Mouse (Mus musculus): Measurements from ENCODE around the gene Brd3os.

Brd3os gene

GRCm38 (mm10) chr2:27441767-27442707 lies at the start of gene Brd3os:
Gene Brd3os (plus strand): TSS chr2:27442324.
- peak; percentile 93 for DNase-seq

GRCm38 (mm10) chr2:27394158-27394832 lies 47.8 kb upstream of the Brd3os start:
- no peak for DNase-seq

GRCm38 (mm10) chr2:27396656-27397440 lies 45.3 kb upstream of the Brd3os start:
- no peak for DNase-seq

GRCm38 (mm10) chr2:27400083-27400482 lies 42.0 kb upstream of the Brd3os start:
- DNase-seq: no peak

- no peak for DNase-seq
These were observed 40.6 kb upstream of the Brd3os start for GRCm38 (mm10) chr2:27401544-27401943.

- no peak for DNase-seq
These were observed 37.6 kb upstream of the Brd3os start for GRCm38 (mm10) chr2:27404375-27405093.

- DNase-seq: no peak
These were observed 36.8 kb upstream of the Brd3os start for GRCm38 (mm10) chr2:27405094-27405884.

GRCm38 (mm10) chr2:27406928-27407327 lies 35.2 kb upstream of the Brd3os start:
- no peak for DNase-seq

GRCm38 (mm10) chr2:27408194-27408593 lies 33.9 kb upstream of the Brd3os start:
- DNase-seq: no peak

GRCm38 (mm10) chr2:27410518-27411140 lies 31.5 kb upstream of the Brd3os start:
- DNase-seq: no peak

- no peak for DNase-seq
These were observed 30.4 kb upstream of the Brd3os start for GRCm38 (mm10) chr2:27411688-27412174.

- DNase-seq: no peak
These were observed 29.8 kb upstream of the Brd3os start for GRCm38 (mm10) chr2:27412245-27412800.

GRCm38 (mm10) chr2:27413582-27413935 lies 28.6 kb upstream of the Brd3os start:
- no peak for DNase-seq

GRCm38 (mm10) chr2:27413936-27414657 lies 28.0 kb upstream of the Brd3os start:
- DNase-seq: no peak

- DNase-seq: no peak
These were observed 26.9 kb upstream of the Brd3os start for GRCm38 (mm10) chr2:27415060-27415783.

- DNase-seq: no peak
These were observed 25.7 kb upstream of the Brd3os start for GRCm38 (mm10) chr2:27416425-27416824.

GRCm38 (mm10) chr2:27417648-27418153 lies 24.4 kb upstream of the Brd3os start:
- DNase-seq: no peak

- DNase-seq: no peak
These were observed 23.5 kb upstream of the Brd3os start for GRCm38 (mm10) chr2:27418577-27419070.

Measured in right cerebral cortex, postnatal 4 days (tissue).